Mouse (Mus musculus) lung, adult 2 months (tissue): ENCODE measurements at regions not wholly inside any gene's neighbourhood (a gene's known extent, or its start where the extent isn't known, plus 50 kb on each side); places are given as distances from the start of the nearest gene placed in this dataset.

Source experiments
- DNase-seq: peaks from one replicate; pipeline ENCODE4 v3.0.0; 2022
- H3K4me1 ChIP-seq: fragments of 200-500 bp; 2 replicates; pipeline ENCODE4 v1.6.1; 2011; ENCODE audit warnings: low read length; ENCODE audit not compliant: control insufficient read depth, insufficient read depth
- H3K4me3 ChIP-seq: fragments of 200-500 bp; replicated peaks from 2 replicates; pipeline ENCODE3; 2011; ENCODE audit warnings: low read depth, mild to moderate bottlenecking, control low read depth, low read length; ENCODE audit errors: extremely low read depth
- CTCF ChIP-seq: fragments of 200-500 bp; IDR thresholded peaks from 2 replicates; pipeline ENCODE4 v1.5.1; 2011; ENCODE audit warnings: mild to moderate bottlenecking, low read length, control low read depth; ENCODE audit not compliant: insufficient read depth
- POLR2A ChIP-seq: fragments of 200-500 bp; IDR thresholded peaks from 2 replicates; pipeline ENCODE4 v1.6.1; 2011; ENCODE audit warnings: low read depth, mild to moderate bottlenecking, control low read depth, low read length, borderline replicate concordance; ENCODE audit errors: extremely low read depth
- WGBS: fragments of 180-500 bp; shearing (Covaris S2); methylation state at CpG from one replicate; pipeline ENCODE4 v1.1.7; 2018; 5-methylcytosine and 5-hydroxymethylcytosine counted together

GRCm38 (mm10) chr17:51370085-51370484 lies 190.9 kb upstream of the Tbc1d5 start:
- WGBS: 77% methylated on average over 9 of the region's 9 CpGs
- H3K4me3 ChIP-seq: no peak overlapping the region

DNA sequence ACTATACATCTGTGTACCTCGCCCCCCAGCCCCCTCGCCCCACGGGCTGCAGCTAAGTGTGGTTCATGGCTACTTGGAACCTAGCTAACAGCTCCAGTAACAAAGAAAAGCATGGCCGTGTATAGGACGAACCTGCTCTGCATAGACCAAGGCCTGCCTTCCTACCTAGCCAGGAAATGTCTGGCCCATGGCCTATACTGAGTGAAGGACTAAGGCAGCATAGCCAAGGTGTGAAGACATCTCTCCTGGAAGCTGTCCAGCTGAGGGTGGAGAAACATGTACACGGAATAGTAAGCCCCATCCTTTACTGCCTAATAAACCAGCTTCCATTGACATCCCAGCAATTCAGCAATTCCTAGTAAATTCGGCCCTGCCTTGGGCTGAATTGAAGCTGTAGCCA lies 183.6 kb upstream of the Tbc1d5 start:
- 89% methylated on average over 7 of the region's 7 CpGs for WGBS
- no peak for DNase-seq
- Histone ChIP-seq H3K4me1 (no peaks in the 10 kb centered on the region), H3K4me3 (no peak overlapping the region)
- no peak for TF ChIP-seq POLR2A
- TF ChIP-seq CTCF: no peak

More at GRCm38 (mm10) chr17:51370085-51370484, 190.9 kb upstream of the Tbc1d5 start:
- no peaks in the 10 kb centered on the region for H3K4me1 ChIP-seq
- TF ChIP-seq CTCF (no peak), POLR2A (no peak)
- no peak for DNase-seq

DNA sequence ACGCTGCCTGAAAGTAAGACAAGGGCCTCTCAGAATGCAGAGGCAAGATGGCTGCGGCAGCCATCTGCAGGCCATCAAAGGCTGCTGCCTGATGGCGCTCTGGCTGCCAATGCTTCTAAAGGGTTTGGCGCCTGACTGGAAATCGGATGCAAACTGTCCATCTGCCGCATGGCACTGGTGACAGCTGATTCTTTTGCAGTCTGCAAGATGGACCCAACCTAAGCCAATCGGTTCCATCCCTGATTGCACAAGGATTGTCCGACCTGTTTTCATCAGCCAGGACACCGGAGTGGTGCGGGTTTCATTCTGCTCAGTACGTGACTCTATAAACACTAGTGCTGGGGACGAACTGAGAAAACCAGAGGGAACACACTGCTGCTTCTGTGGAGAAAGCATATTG lies 183.1 kb upstream of the Tbc1d5 start:
- no peak overlapping the region for H3K4me3 ChIP-seq
- no peaks in the 10 kb centered on the region for H3K4me1 ChIP-seq
- 91% methylated on average over 12 of the region's 12 CpGs for WGBS

GRCm38 (mm10) chr17:51358362-51358739 lies 179.2 kb upstream of the Tbc1d5 start:
- Histone ChIP-seq H3K4me1 (no peaks in the 10 kb centered on the region), H3K4me3 (no peak overlapping the region)
- TF ChIP-seq CTCF: no peak
- no peak for TF ChIP-seq POLR2A
- 20% methylated on average over 4 of the region's 4 CpGs for WGBS
- DNase-seq: no peak

More for the DNA sequence above, 183.1 kb upstream of the Tbc1d5 start:
- DNase-seq: no peak
- TF ChIP-seq POLR2A (no peak), CTCF (no peak)

- 66% methylated on average over 5 of the region's 5 CpGs for WGBS
- TF ChIP-seq POLR2A: no peak
- no peak for TF ChIP-seq CTCF
- Histone ChIP-seq H3K4me1 (no peaks in the 10 kb centered on the region), H3K4me3 (no peak overlapping the region)
- no peak for DNase-seq
These were observed 178.7 kb upstream of the Tbc1d5 start for GRCm38 (mm10) chr17:51357690-51358361.

- Histone ChIP-seq H3K4me3 (no peak overlapping the region), H3K4me1 (no peaks in the 10 kb centered on the region)
- DNase-seq: no peak
- WGBS: 75% methylated on average over 8 of the region's 8 CpGs
- TF ChIP-seq POLR2A: no peak
- TF ChIP-seq CTCF: no peak
These were observed 177.3 kb upstream of the Tbc1d5 start for GRCm38 (mm10) chr17:51356447-51356846.

DNA sequence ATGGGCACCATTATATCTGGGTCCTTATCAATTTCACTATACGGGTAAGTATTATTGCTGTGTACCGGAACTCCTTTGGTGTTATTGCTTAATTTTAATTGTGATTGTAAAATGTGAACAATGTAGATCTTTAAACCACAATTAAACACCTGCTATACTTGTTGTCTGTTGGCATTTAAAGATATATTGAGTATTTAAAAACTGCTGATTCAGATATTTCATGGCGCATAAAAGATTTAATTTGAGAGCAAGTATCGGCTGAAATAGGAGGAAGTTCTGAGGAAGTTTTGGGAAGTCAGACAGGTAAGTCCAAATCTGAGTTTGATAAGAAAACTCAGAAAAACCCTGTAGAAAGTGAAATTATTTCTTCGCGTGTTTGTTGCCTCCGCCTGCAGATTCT lies 142.7 kb upstream of the Tbc1d5 start:
- WGBS: 82% methylated on average over 7 of the region's 7 CpGs
- H3K4me3 ChIP-seq: no peak overlapping the region
- TF ChIP-seq POLR2A (no peak), CTCF (no peak)

DNA sequence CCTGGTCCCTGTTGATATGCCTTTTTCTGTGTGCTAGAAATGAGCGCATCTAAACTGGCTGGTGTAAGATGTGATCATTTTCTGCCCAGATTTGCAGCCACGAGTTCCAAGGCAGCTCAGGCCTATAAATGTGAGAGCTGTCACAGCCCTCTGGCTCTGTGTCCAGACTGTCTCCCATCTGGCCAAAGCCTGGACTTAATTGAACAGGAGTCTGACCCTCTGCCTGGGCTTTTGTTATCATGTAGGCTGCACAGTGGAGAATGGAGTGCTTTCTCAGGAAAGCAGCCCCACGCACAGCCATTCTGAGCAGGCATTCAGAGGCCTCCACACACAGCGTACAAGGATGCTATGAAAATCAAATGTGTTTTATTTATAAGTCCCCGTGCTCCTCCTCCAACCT lies 141.9 kb upstream of the Tbc1d5 start:
- H3K4me1 ChIP-seq: no peaks in the 10 kb centered on the region
- no peak overlapping the region for H3K4me3 ChIP-seq
- TF ChIP-seq CTCF: no peak
- no peak for TF ChIP-seq POLR2A
- 81% methylated on average over 5 of the region's 5 CpGs for WGBS
- no peak for DNase-seq

More for the DNA sequence above, 142.7 kb upstream of the Tbc1d5 start:
- no peak for DNase-seq
- no peaks in the 10 kb centered on the region for H3K4me1 ChIP-seq

DNA sequence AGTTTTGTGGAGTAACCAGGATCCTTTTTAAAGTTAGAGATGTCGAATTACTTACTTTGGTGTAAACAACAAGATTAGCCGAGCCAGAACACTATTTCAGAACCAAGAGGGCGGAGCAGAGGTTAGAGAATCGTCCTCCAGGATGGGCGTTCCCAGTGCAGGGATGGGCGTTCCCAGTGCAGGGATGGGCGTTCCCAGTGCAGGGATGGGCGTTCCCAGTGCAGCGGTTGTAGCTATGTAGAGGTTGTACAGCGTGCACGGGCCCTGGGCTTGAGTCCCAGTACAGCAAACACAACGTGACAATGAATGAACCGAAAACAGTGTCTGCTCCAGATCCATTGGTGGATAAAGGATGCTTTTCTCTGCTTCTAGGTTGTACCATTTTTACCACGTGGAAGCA lies 125.8 kb upstream of the Tbc1d5 start:
- Histone ChIP-seq H3K4me3 (no peak overlapping the region), H3K4me1 (no peaks in the 10 kb centered on the region; the same call in 1 of the 2 replicates)
- DNase-seq: no peak
- TF ChIP-seq POLR2A (no peak), CTCF (no peak)
- 40% methylated on average over 14 of the region's 14 CpGs for WGBS

GRCm38 (mm10) chr17:51290741-51291140 lies 111.6 kb upstream of the Tbc1d5 start:
- WGBS: 78% methylated on average over 1 of the region's 1 CpGs
- Histone ChIP-seq H3K4me3 (no peak overlapping the region), H3K4me1 (no peaks in the 10 kb centered on the region)
- no peak for TF ChIP-seq CTCF
- no peak for TF ChIP-seq POLR2A
- no peak for DNase-seq
